Mouse (Mus musculus) bone marrow, adult 2 months (tissue): ENCODE results near the gene Pkp4.

Source experiments
- CTCF ChIP-seq: fragments of 200-500 bp; IDR thresholded peaks from 2 replicates; pipeline ENCODE4 v1.5.1; 2011; ENCODE audit warnings: low read length, control low read depth; ENCODE audit not compliant: control insufficient read depth, insufficient read depth
- POLR2A ChIP-seq: fragments of 200-500 bp; IDR thresholded peaks from 2 replicates; pipeline ENCODE4 v1.6.1; 2011; ENCODE audit warnings: low read depth, mild to moderate bottlenecking, control low read depth, low read length, borderline replicate concordance; ENCODE audit not compliant: control insufficient read depth

GRCm38 (mm10) chr2:59271835-59272234 is 111.2 kb downstream of the Pkp4 start:
- TF ChIP-seq CTCF, result no peak
- no peak for TF ChIP-seq POLR2A
